Mouse (Mus musculus) MEL (cell line): ENCODE measurements around the gene Boc.
A peak's percentile ranks its signal among the peaks of the same experiment; 100 is the strongest.

Experiments used
- CTCF ChIP-seq, 3 experiments: IDR thresholded peaks in 2 of 3; conservative IDR thresholded peaks in 1 of 3; 2 replicates each; pipeline ENCODE4 v1.5.1; 2011 to 2012; ENCODE audit warnings: low read length in 3 of 3, low read depth in 2 of 3, mild to moderate bottlenecking in 2 of 3, improper control_type of control experiment in 1 of 3, inconsistent platforms in 1 of 3, mixed read lengths in 1 of 3, moderate library complexity in 1 of 3; ENCODE audit not compliant: control insufficient read depth in 1 of 3, insufficient read depth in 1 of 3, poor library complexity in 1 of 3, severe bottlenecking in 1 of 3
- EP300 ChIP-seq, 2 experiments: IDR thresholded peaks; 2 replicates each; pipeline ENCODE4 v1.6.1; 2011; ENCODE audit warnings: improper control_type of control experiment in 2 of 2, low read length in 2 of 2, low read depth in 1 of 2, mild to moderate bottlenecking in 1 of 2
- GATA1 ChIP-seq: IDR thresholded peaks from 2 replicates; pipeline ENCODE4 v1.6.1; 2011; ENCODE audit warnings: low read depth, low read length, improper control_type of control experiment
- MXI1 ChIP-seq: IDR thresholded peaks from 2 replicates; pipeline ENCODE4 v1.6.1; 2011; ENCODE audit warnings: mild to moderate bottlenecking, low read depth, low read length, improper control_type of control experiment
- NELFE ChIP-seq: IDR thresholded peaks from 2 replicates; pipeline ENCODE4 v1.6.1; 2011; ENCODE audit warnings: low read depth, low read length, improper control_type of control experiment
- POLR2A ChIP-seq, 2 experiments: IDR thresholded peaks; 2 replicates each; pipeline ENCODE4 v1.6.1; 2011 to 2012; ENCODE audit warnings: low read length in 2 of 2, mild to moderate bottlenecking in 2 of 2, control low read depth in 1 of 2, improper control_type of control experiment in 1 of 2, low read depth in 1 of 2, moderate library complexity in 1 of 2; ENCODE audit not compliant: control insufficient read depth in 1 of 2, insufficient read depth in 1 of 2, poor library complexity in 1 of 2
- POLR2AphosphoS5 ChIP-seq: IDR thresholded peaks from 2 replicates; pipeline ENCODE4 v1.6.1; 2012; ENCODE audit warnings: low read depth, borderline replicate concordance, mild to moderate bottlenecking, inconsistent platforms, low read length, moderate library complexity, mixed read lengths
- RAD21 ChIP-seq: IDR thresholded peaks from 2 replicates; pipeline ENCODE4 v1.6.1; 2011; ENCODE audit warnings: mild to moderate bottlenecking, low read depth, low read length, improper control_type of control experiment
- SMC3 ChIP-seq: IDR thresholded peaks from 2 replicates; pipeline ENCODE4 v1.6.1; 2011; ENCODE audit warnings: low read depth, low read length, improper control_type of control experiment
- USF1 ChIP-seq: IDR thresholded peaks from 2 replicates; pipeline ENCODE4 v1.6.1; 2014; ENCODE audit warnings: low read depth, mild to moderate bottlenecking, inconsistent platforms, low read length, improper control_type of control experiment, moderate library complexity

- peak in 1 of 3 experiments; percentile 25; a peak in 2 of 6 replicates for TF ChIP-seq CTCF (IDR thresholded peaks at IDR 0.05 in 2 of 3, conservative IDR thresholded peaks at IDR 0.05 in 1 of 3; ENCODE audit: control insufficient read depth in 1 of 3, insufficient read depth in 1 of 3, low read depth in 2 of 3, low read length in 3 of 3, poor library complexity in 1 of 3, severe bottlenecking in 1 of 3)
- TF ChIP-seq GATA1, result no peak
- TF ChIP-seq USF1, result no peak
- TF ChIP-seq EP300 (IDR thresholded peaks at IDR 0.05; ENCODE audit: low read depth in 1 of 2, low read length in 2 of 2), result no peak
- no peak for TF ChIP-seq POLR2A (IDR thresholded peaks at IDR 0.05; ENCODE audit: control insufficient read depth in 1 of 2, insufficient read depth in 1 of 2, low read depth in 1 of 2, low read length in 2 of 2, poor library complexity in 1 of 2)
- TF ChIP-seq MXI1, result no peak
- no peak for TF ChIP-seq SMC3
- TF ChIP-seq POLR2AphosphoS5, result no peak
- no peak for TF ChIP-seq NELFE
- TF ChIP-seq RAD21, result no peak
These were observed 123.2 kb downstream of the Boc start for GRCm38 (mm10) chr16:44435481-44435880.
